Mouse (Mus musculus) bone marrow, adult 2 months (tissue): Measurements from ENCODE around the gene Abcf3. TPM values are rescaled to one million over a fixed set of nuclear protein-coding genes. Genes with fewer than 3 reads are reported as not detected.

Source experiments
- H3K27ac ChIP-seq: fragments of 200-500 bp; 2 replicates; pipeline ENCODE4 v1.5.1; 2012; ENCODE audit warnings: low read depth, mild to moderate bottlenecking, control low read depth, inconsistent platforms, low read length; ENCODE audit not compliant: control insufficient read depth, poor library complexity, insufficient read depth
- H3K4me1 ChIP-seq: fragments of 200-500 bp; 2 replicates; pipeline ENCODE4 v1.6.1; 2011; ENCODE audit warnings: low read length; ENCODE audit not compliant: control insufficient read depth, insufficient read depth
- H3K4me3 ChIP-seq: fragments of 200-500 bp; replicated peaks from 2 replicates; pipeline ENCODE3; 2011; ENCODE audit warnings: mild to moderate bottlenecking, low read depth, low read length, control low read depth; ENCODE audit not compliant: control insufficient read depth
- CTCF ChIP-seq: fragments of 200-500 bp; IDR thresholded peaks from 2 replicates; pipeline ENCODE4 v1.5.1; 2011; ENCODE audit warnings: low read length, control low read depth; ENCODE audit not compliant: control insufficient read depth, insufficient read depth
- POLR2A ChIP-seq: fragments of 200-500 bp; IDR thresholded peaks from 2 replicates; pipeline ENCODE4 v1.6.1; 2011; ENCODE audit warnings: low read depth, mild to moderate bottlenecking, control low read depth, low read length, borderline replicate concordance; ENCODE audit not compliant: control insufficient read depth
- WGBS: fragments of 180-500 bp; shearing (Covaris S2); methylation state at CpG from one replicate; pipeline ENCODE4 v1.1.7; 2018; 5-methylcytosine and 5-hydroxymethylcytosine counted together
- polyA plus RNA-seq: library from polyadenylated mRNA; stranded (reverse); fragments of >200 nt; gene quantifications from 2 replicates; pipeline ENCODE4 v1.2.4, GENCODE M21; 2011; ENCODE audit warnings: low replicate concordance; ENCODE audit not compliant: missing spikeins, insufficient read depth, insufficient read length

Gene Abcf3
- polyA plus RNA-seq = 30.4 and 53.5 TPM in 2 replicates

DNA sequence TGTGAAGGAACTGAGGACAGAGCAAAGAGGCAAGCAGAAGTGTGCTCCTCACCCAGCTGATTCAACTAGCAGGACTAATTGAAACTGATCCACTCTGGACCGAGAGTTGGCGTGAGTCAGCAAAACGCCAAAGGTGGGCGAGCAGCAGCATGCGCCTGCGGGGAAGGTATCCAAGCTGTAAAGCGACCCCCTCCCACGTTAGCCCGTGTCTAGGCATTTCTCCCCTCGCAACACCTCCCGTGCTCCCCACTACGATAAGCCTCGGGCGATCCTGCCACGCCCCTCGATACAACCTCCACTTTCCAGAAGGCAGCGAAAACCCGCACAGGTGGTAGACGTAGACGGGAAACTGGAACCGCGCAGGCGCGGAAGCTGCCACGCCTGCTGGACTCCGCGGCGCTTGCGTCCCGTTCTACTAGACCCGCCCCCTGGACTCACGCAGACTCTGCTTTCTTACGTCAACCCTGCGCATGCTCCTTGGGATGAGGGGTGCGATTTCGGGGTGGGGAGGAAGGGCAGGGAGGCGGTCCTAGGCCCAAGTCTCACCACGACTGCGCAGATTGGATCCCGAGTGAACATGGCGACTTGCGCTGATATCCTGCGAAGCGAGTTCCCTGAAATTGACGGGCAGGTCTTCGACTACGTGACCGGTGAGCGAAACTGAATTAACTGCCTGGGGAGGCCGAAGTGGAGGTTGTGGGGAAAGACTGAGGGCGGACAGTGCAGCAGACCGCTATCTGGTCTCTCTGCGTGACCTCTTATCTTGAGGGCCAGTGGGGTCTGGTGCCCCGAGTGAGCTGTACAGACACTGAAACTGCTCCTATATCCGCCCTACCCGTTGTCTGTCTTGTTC, at the start of gene Abcf3:
Gene Abcf3, plus strand, starts transcription at position 482 of the 853 bp plus-strand sequence.
- TF ChIP-seq POLR2A (peak; percentile 72), CTCF (0 out of 2 replicates have a peak, but pooled peaks have one; percentile 7)
- under 1% methylated on average over 56 of the region's 56 CpGs for WGBS
- Histone ChIP-seq H3K27ac (peak within 1 kb of the TSS; percentile 15), H3K4me3 (peak within 1 kb of the TSS; percentile 83), H3K4me1 (peaks cover 2% of the 10 kb centered on the region; the same call in 1 of the 2 replicates)

DNA sequence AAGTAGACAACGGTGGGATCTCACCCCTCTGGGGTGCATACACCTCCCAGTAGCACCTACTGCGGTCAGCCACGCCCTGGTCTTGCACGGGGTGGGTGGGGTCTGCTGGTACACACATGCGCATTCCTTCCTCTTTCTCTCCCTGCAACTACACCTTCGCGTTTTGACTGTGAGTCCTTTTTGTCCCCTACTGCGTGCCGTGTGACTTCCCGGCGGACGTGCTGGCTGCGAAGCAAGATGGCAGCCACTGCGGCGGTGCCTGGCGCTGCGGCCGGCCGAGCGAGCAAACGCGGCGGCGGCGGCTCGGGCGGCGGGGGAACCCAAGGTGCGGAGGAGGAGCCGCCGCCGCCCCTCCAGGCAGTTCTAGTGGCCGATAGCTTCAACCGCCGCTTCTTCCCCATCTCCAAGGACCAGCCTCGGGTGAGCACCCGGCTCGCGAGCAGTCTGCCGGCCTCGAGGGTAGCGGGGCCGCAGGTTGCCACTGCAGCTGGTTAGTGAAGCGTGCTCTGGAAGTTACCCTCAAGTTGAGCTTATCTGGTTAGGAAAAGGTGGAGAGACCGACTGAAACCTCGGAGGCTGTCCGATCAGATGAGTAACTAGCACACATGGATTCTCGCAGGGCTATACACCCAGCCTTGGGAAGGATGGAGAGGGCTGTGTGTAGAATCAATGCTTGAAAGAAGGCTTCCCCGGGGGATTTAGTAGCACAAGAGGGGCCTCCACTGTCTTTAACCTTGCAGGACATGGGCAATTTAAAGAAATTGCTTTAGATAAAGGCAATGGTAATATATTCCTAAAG, 49.5 kb upstream of the Abcf3 start, which contains the start of gene Eif2b5:
Gene Eif2b5, plus strand, starts transcription at position 141 of the 799 bp plus-strand sequence.
- Histone ChIP-seq H3K27ac (peak within 1 kb of the TSS; percentile 11; the same call in 1 of the 2 replicates), H3K4me1 (no peaks in the 10 kb centered on the region; the same call in 1 of the 2 replicates), H3K4me3 (peak within 1 kb of the TSS; percentile 80)
- under 1% methylated on average over 49 of the region's 49 CpGs for WGBS
- peak; percentile 93 for TF ChIP-seq POLR2A
- no peak for TF ChIP-seq CTCF

DNA sequence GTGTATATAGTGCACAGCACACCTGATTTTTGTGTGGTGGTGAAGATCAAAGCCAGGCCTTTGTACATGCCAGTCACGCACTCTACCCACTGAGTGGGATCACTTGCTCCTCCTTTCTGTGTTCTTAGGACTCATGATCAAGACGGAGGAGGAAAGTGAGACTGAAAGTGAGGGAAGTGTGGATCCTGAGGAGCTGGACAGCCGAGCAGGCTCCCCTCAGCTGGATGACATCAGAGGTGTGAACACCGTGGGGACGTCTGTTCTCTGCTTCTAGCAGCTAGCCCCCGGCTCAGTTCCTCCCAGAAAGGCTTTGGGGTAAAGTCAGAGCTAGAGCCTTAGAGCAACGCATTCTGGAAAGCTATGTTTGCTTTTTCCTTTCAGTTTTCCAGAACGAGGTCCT, 42.4 kb upstream of the Abcf3 start:
- no peaks in the 10 kb centered on the region; the same call in 1 of the 2 replicates for H3K4me1 ChIP-seq
- TF ChIP-seq CTCF (no peak), POLR2A (no peak)
- H3K27ac ChIP-seq = no peak overlapping the region
- 88% methylated on average over 8 of the region's 8 CpGs for WGBS
- no peak overlapping the region for H3K4me3 ChIP-seq

DNA sequence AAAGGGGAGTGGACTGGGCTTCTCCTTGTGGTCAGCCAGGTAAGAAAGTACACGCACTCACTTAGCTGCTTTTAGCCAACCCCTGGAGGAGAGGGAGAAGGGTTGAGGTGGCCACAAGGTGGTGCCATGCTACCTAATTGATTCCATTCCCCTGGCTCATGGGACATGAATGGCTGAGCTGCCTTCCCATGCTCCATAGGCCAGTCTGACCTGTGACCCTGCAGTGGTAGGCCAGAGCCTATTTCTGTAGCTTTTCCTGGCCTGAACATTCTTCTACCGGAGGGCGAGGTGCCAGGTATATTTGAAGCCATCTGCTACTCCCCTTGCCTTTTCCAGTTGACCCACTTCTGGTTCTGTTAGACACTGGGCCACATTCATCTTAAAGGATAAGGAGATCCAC, 39.0 kb upstream of the Abcf3 start:
- Histone ChIP-seq H3K27ac (no peak overlapping the region), H3K4me3 (no peak overlapping the region), H3K4me1 (no peaks in the 10 kb centered on the region; the same call in 1 of the 2 replicates)
- TF ChIP-seq POLR2A (no peak), CTCF (peak; percentile 52)
- 86% methylated on average over 3 of the region's 3 CpGs for WGBS

- WGBS = 84% methylated on average over 7 of the region's 7 CpGs
- TF ChIP-seq POLR2A (no peak), CTCF (no peak)
- H3K4me3 ChIP-seq = no peak overlapping the region
- no peaks in the 10 kb centered on the region; the same call in 1 of the 2 replicates for H3K4me1 ChIP-seq
- H3K27ac ChIP-seq = no peak overlapping the region
Measured at GRCm38 (mm10) chr16:20511277-20511847, 37.0 kb upstream of the Abcf3 start.

DNA sequence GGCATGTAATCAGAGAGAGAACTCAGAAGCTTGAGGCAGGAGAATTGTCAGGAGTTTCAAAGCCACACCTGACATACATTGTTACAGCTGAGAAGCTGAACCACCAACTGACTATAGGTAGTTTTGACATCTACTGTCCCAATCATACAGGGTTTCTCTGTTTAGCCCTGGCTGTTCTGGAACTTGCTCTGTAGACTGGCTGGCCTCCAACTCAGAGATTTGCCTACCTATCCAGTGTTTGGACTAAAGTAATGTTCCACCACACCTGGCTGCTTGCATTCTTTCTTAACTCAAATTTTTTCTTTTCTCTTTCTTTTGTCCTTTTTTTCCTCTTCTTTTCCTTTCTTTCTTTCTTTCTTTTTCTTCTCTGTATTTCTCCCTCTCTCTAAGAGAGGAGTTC, 32.3 kb upstream of the Abcf3 start:
- no peak overlapping the region for H3K27ac ChIP-seq
- H3K4me1 ChIP-seq = no peaks in the 10 kb centered on the region
- no peak overlapping the region for H3K4me3 ChIP-seq
- TF ChIP-seq CTCF (no peak), POLR2A (no peak)

GRCm38 (mm10) chr16:20516726-20517201, 31.6 kb upstream of the Abcf3 start, which contains the start of gene Dvl3:
Gene Dvl3 (plus strand): TSS chr16:20516982.
- peak within 1 kb of the TSS; percentile 84 for H3K27ac ChIP-seq
- TF ChIP-seq CTCF (peak; percentile 25; the same call in 1 of the 2 replicates), POLR2A (peak; percentile 36; the same call in 1 of the 2 replicates)
- H3K4me3 ChIP-seq = peak within 1 kb of the TSS; percentile 98
- no peaks in the 10 kb centered on the region for H3K4me1 ChIP-seq
- WGBS = under 1% methylated on average over 55 of the region's 55 CpGs
